Mouse (Mus musculus): ENCODE data around the gene Gsg1. TPM values are rescaled to one million over a fixed set of nuclear protein-coding genes. Genes with fewer than 3 reads are reported as not detected.
A peak's percentile ranks its signal among the peaks of the same experiment; 100 is the strongest.

Gsg1 gene
- total and polyA plus RNA-seq, 2 experiments from 2014 or later: 1.1 TPM; not detected in 1

DNA sequence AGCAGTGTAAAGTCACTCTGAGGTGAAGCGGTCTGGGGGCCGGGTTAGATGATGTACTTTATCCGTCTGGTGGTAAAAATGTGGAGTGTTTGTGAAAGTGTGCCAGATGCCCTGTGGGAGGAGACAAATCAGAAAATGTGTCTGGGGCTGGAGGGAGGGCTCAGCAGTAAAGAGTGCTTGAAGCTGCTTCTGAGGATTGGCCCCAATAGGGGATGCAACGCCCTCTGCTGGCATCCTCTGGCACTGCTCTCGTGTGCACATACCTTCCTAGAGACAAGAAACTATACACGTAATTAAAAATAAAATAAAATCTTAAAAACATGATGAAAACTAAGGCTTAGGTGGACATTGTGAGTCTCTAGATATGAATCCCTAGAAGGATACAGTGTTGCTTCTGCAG is 6.3 kb upstream of the Gsg1 start:
- WGBS: 81% methylated on average over 6 of the region's 6 CpGs

GRCm38 (mm10) chr6:135252728-135253077 is 1.4 kb downstream of the Gsg1 start:
- H3K27ac ChIP-seq (ENCODE audit: low read depth): peak overlapping the region; percentile 83
- H3K4me3 ChIP-seq (ENCODE audit: low read depth, low read length): peak overlapping the region; percentile 24
- no peaks in the 10 kb centered on the region; the same call in 1 of the 2 replicates for H3K27me3 ChIP-seq (ENCODE audit: control insufficient read depth, insufficient read depth, low read length)
- DNase-seq (ENCODE audit: low spot score) (peak; percentile 68), ATAC-seq (ENCODE audit: insufficient read depth, low read depth) (peak; percentile 79)
- peak overlapping the region; percentile 57 for H3K4me2 ChIP-seq (ENCODE audit: low read depth, low read length)
- no peak for TF ChIP-seq EP300 (IDR thresholded peaks at IDR 0.05; ENCODE audit: low read depth)
- no peak for TF ChIP-seq CTCF (IDR thresholded peaks at IDR 0.05; ENCODE audit: low read depth)
- H3K9me3 ChIP-seq (replicated peaks; ENCODE audit: control insufficient read depth, low read length): 0 out of 2 replicates have a peak, but pooled peaks cover 6% of the 10 kb centered on the region
- 7% methylated on average over 16 of the region's 16 CpGs for WGBS
- H3K9ac ChIP-seq (replicated peaks; ENCODE audit: low read depth, low read length): peak overlapping the region; percentile 45
- H3K36me3 ChIP-seq (replicated peaks; ENCODE audit: control insufficient read depth, insufficient read depth, low read length): no peaks in the 10 kb centered on the region
- peaks cover 19% of the 10 kb centered on the region; the same call in 1 of the 2 replicates for H3K4me1 ChIP-seq (ENCODE audit: control insufficient read depth, insufficient read depth)

More for the DNA sequence above, 6.3 kb upstream of the Gsg1 start:
- H3K4me2 ChIP-seq (ENCODE audit: low read depth, low read length): no peak overlapping the region
- no peak overlapping the region for H3K27ac ChIP-seq (ENCODE audit: low read depth)
- DNase-seq (ENCODE audit: low spot score): no peak
- no peaks in the 10 kb centered on the region for H3K27me3 ChIP-seq (ENCODE audit: control insufficient read depth, insufficient read depth, low read length)
- ATAC-seq (ENCODE audit: insufficient read depth, low read depth): no peak
- H3K9me3 ChIP-seq (replicated peaks; ENCODE audit: control insufficient read depth, low read length): 0 out of 2 replicates have a peak, but pooled peaks cover 8% of the 10 kb centered on the region
- H3K4me3 ChIP-seq (ENCODE audit: low read depth, low read length): no peak overlapping the region
- no peaks in the 10 kb centered on the region for H3K4me1 ChIP-seq (ENCODE audit: control insufficient read depth, insufficient read depth)
- H3K36me3 ChIP-seq (replicated peaks; ENCODE audit: control insufficient read depth, insufficient read depth, low read length): no peaks in the 10 kb centered on the region
- TF ChIP-seq EP300 (IDR thresholded peaks at IDR 0.05; ENCODE audit: low read depth): no peak
- no peak for TF ChIP-seq CTCF (IDR thresholded peaks at IDR 0.05; ENCODE audit: low read depth)
- no peak overlapping the region for H3K9ac ChIP-seq (replicated peaks; ENCODE audit: low read depth, low read length)

- Histone ChIP-seq H3K27ac (ENCODE audit: low read depth) (peak overlapping the region; percentile 83), H3K36me3 (replicated peaks; ENCODE audit: control insufficient read depth, insufficient read depth, low read length) (no peaks in the 10 kb centered on the region), H3K4me2 (ENCODE audit: low read depth, low read length) (peak overlapping the region; percentile 57), H3K4me3 (ENCODE audit: low read depth, low read length) (peak overlapping the region; percentile 24), H3K9me3 (replicated peaks; ENCODE audit: control insufficient read depth, low read length) (0 out of 2 replicates have a peak, but pooled peaks cover 6% of the 10 kb centered on the region), H3K9ac (replicated peaks; ENCODE audit: low read depth, low read length) (peak overlapping the region; percentile 45), H3K27me3 (ENCODE audit: control insufficient read depth, insufficient read depth, low read length) (no peaks in the 10 kb centered on the region; the same call in 1 of the 2 replicates), H3K4me1 (ENCODE audit: control insufficient read depth, insufficient read depth) (peaks cover 19% of the 10 kb centered on the region; the same call in 1 of the 2 replicates)
- DNase-seq (ENCODE audit: low spot score): peak; percentile 44
- WGBS: 34% methylated on average over 24 of the region's 24 CpGs
- peak; percentile 32 for ATAC-seq (ENCODE audit: insufficient read depth, low read depth)
- TF ChIP-seq CTCF (IDR thresholded peaks at IDR 0.05; ENCODE audit: low read depth): no peak
- TF ChIP-seq EP300 (IDR thresholded peaks at IDR 0.05; ENCODE audit: low read depth): 0 out of 2 replicates have a peak, but pooled peaks have one; percentile 23
These were observed 2.1 kb downstream of the Gsg1 start for GRCm38 (mm10) chr6:135251849-135252727.

DNA sequence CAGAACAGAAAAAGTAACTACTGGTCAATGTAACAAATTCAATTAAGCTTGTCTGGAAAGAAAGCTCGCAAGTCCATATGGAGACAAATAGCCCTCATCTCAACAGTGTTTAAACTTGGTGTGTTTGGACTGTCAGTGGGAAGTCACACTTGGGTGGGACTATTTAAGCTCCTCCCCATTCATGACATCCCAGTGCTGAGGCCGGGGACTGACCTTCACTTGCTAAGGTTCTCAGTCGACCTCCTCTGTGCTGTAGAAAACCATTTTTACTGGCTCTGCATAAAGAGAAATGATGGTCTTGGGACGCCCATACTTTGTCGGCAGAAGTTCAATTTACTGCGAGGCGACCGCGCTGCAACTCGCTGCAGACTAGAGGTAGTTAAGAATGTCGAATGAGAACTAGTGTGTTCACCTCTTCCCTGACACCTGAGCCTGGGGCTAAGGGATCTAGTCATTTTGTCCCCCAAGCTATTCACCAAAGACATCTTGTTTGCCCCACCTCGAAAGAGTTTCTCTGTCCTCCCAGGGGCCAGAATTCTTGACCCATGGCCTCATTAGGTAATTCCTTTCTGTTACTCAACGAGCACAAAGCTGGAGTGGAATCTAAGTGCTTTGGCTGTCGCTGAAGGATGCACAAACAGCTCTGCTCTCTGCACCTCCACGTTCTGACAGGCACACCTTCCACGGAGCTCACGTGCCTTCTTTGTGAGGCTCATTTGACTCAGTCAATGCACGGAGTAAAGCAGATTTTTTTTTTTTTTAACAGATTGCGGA is 3.0 kb downstream of the Gsg1 start:
- H3K27ac ChIP-seq (ENCODE audit: low read depth): peak overlapping the region; percentile 83
- ATAC-seq (ENCODE audit: insufficient read depth, low read depth): no peak
- H3K4me3 ChIP-seq (ENCODE audit: low read depth, low read length): no peak overlapping the region
- peaks cover 19% of the 10 kb centered on the region; the same call in 1 of the 2 replicates for H3K4me1 ChIP-seq (ENCODE audit: control insufficient read depth, insufficient read depth)
- 0 out of 2 replicates have a peak, but pooled peaks cover 6% of the 10 kb centered on the region for H3K9me3 ChIP-seq (replicated peaks; ENCODE audit: control insufficient read depth, low read length)
- H3K4me2 ChIP-seq (ENCODE audit: low read depth, low read length): peak overlapping the region; percentile 17
- no peak for TF ChIP-seq EP300 (IDR thresholded peaks at IDR 0.05; ENCODE audit: low read depth)
- no peak for TF ChIP-seq CTCF (IDR thresholded peaks at IDR 0.05; ENCODE audit: low read depth)
- no peak for DNase-seq (ENCODE audit: low spot score)
- no peaks in the 10 kb centered on the region; the same call in 1 of the 2 replicates for H3K27me3 ChIP-seq (ENCODE audit: control insufficient read depth, insufficient read depth, low read length)
- no peaks in the 10 kb centered on the region for H3K36me3 ChIP-seq (replicated peaks; ENCODE audit: control insufficient read depth, insufficient read depth, low read length)
- WGBS: 61% methylated on average over 19 of the region's 19 CpGs
- H3K9ac ChIP-seq (replicated peaks; ENCODE audit: low read depth, low read length): no peak overlapping the region

DNA sequence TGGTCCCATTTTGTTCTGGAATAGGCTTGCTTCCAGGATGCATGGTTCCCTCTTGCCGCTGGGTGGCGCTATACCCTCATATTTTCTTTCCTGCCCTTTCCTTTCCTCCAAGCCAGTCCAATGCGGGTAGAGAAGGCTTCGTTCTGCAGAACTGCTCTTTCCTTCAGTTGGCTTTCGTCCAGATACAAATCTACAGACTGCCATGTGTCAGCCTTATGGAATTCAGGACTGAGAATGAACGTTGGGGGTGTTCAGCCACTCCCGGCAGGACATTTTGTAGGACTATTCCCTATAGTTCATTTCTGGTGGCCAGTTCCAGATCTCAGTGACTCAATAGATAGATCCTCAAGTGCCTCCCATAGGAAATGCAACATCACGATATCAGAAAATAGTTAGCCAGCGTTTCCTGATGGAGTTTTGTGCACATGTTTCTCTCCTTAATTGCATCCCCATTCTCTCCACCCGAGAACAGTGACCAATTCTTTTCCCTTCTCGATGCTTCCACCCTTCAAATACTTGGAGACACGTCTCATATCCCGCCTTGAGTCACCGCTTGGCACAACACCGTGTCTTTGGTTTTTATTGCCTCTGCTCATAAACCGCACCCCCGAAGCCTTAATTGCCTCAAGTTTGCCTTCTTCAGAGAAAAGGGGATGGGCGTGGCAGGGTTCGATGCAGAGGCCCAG is 4.2 kb downstream of the Gsg1 start:
- ATAC-seq (ENCODE audit: insufficient read depth, low read depth) (peak; percentile 80), DNase-seq (ENCODE audit: low spot score) (peak; percentile 95)
- peak overlapping the region; percentile 22 for H3K4me2 ChIP-seq (ENCODE audit: low read depth, low read length)
- peak overlapping the region; percentile 83 for H3K27ac ChIP-seq (ENCODE audit: low read depth)
- TF ChIP-seq CTCF (IDR thresholded peaks at IDR 0.05; ENCODE audit: low read depth) (peak; percentile 93), EP300 (IDR thresholded peaks at IDR 0.05; ENCODE audit: low read depth) (peak; percentile 38; the same call in 1 of the 2 replicates)
- H3K27me3 ChIP-seq (ENCODE audit: control insufficient read depth, insufficient read depth, low read length): no peaks in the 10 kb centered on the region; the same call in 1 of the 2 replicates
- H3K36me3 ChIP-seq (replicated peaks; ENCODE audit: control insufficient read depth, insufficient read depth, low read length): no peaks in the 10 kb centered on the region
- WGBS: 31% methylated on average over 19 of the region's 19 CpGs
- no peak overlapping the region for H3K9ac ChIP-seq (replicated peaks; ENCODE audit: low read depth, low read length)
- no peak overlapping the region for H3K4me3 ChIP-seq (ENCODE audit: low read depth, low read length)
- peaks cover 19% of the 10 kb centered on the region; the same call in 1 of the 2 replicates for H3K4me1 ChIP-seq (ENCODE audit: control insufficient read depth, insufficient read depth)
- no peaks in the 10 kb centered on the region for H3K9me3 ChIP-seq (replicated peaks; ENCODE audit: control insufficient read depth, low read length)

Measured in heart, postnatal 0 days (tissue).